Mouse (Mus musculus): ENCODE data around the gene Ccdc42. TPM values are rescaled to one million over a fixed set of nuclear protein-coding genes. Genes with fewer than 3 reads are reported as not detected.
A peak's percentile ranks its signal among the peaks of the same experiment; 100 is the strongest.

Gene Ccdc42
- polyA plus RNA-seq, 1 experiment = not detected

GRCm38 (mm10) chr11:68549597-68549996, 37.2 kb upstream of the Ccdc42 start:
- H3K4me3 ChIP-seq (ENCODE audit: low read depth, low read length) = no peak overlapping the region
- H3K4me1 ChIP-seq (ENCODE audit: control insufficient read depth, insufficient read depth, low read length) = no peaks in the 10 kb centered on the region
- no peak overlapping the region for H3K9ac ChIP-seq (ENCODE audit: low read depth, poor library complexity, severe bottlenecking)
- no peaks in the 10 kb centered on the region for H3K9me3 ChIP-seq (replicated peaks; ENCODE audit: control insufficient read depth, insufficient read depth, low read length, poor library complexity, severe bottlenecking)
- H3K27me3 ChIP-seq (ENCODE audit: control insufficient read depth, insufficient read depth, low read length, poor library complexity, severe bottlenecking) = no peaks in the 10 kb centered on the region
- no peak overlapping the region for H3K27ac ChIP-seq (ENCODE audit: insufficient read depth, low read length)
- no peaks in the 10 kb centered on the region for H3K36me3 ChIP-seq (ENCODE audit: control insufficient read depth, insufficient read depth, low read length, poor library complexity, severe bottlenecking)
- TF ChIP-seq CTCF (IDR thresholded peaks at IDR 0.05; ENCODE audit: low read depth, low read length) = peak; percentile 34
- no peak for TF ChIP-seq POLR2A (IDR thresholded peaks at IDR 0.05; ENCODE audit: insufficient read depth, low read length)
- no peak for TF ChIP-seq EP300 (IDR thresholded peaks at IDR 0.05; ENCODE audit: insufficient read depth, low read depth, low read length)

GRCm38 (mm10) chr11:68550358-68550757, 36.5 kb upstream of the Ccdc42 start:
- H3K4me3 ChIP-seq (ENCODE audit: low read depth, low read length) = no peak overlapping the region
- TF ChIP-seq CTCF (IDR thresholded peaks at IDR 0.05; ENCODE audit: low read depth, low read length) (no peak), POLR2A (IDR thresholded peaks at IDR 0.05; ENCODE audit: insufficient read depth, low read length) (no peak), EP300 (IDR thresholded peaks at IDR 0.05; ENCODE audit: insufficient read depth, low read depth, low read length) (no peak)
- no peaks in the 10 kb centered on the region for H3K27me3 ChIP-seq (ENCODE audit: control insufficient read depth, insufficient read depth, low read length, poor library complexity, severe bottlenecking)
- no peak overlapping the region for H3K9ac ChIP-seq (ENCODE audit: low read depth, poor library complexity, severe bottlenecking)
- H3K36me3 ChIP-seq (ENCODE audit: control insufficient read depth, insufficient read depth, low read length, poor library complexity, severe bottlenecking) = no peaks in the 10 kb centered on the region
- H3K9me3 ChIP-seq (replicated peaks; ENCODE audit: control insufficient read depth, insufficient read depth, low read length, poor library complexity, severe bottlenecking) = no peaks in the 10 kb centered on the region
- no peak overlapping the region for H3K27ac ChIP-seq (ENCODE audit: insufficient read depth, low read length)
- H3K4me1 ChIP-seq (ENCODE audit: control insufficient read depth, insufficient read depth, low read length) = no peaks in the 10 kb centered on the region

- Histone ChIP-seq H3K27me3 (ENCODE audit: control insufficient read depth, insufficient read depth, low read length, poor library complexity, severe bottlenecking) (no peaks in the 10 kb centered on the region), H3K4me3 (ENCODE audit: low read depth, low read length) (no peak overlapping the region), H3K4me1 (ENCODE audit: control insufficient read depth, insufficient read depth, low read length) (no peaks in the 10 kb centered on the region), H3K9me3 (replicated peaks; ENCODE audit: control insufficient read depth, insufficient read depth, low read length, poor library complexity, severe bottlenecking) (no peaks in the 10 kb centered on the region), H3K9ac (ENCODE audit: low read depth, poor library complexity, severe bottlenecking) (no peak overlapping the region), H3K27ac (ENCODE audit: insufficient read depth, low read length) (no peak overlapping the region), H3K36me3 (ENCODE audit: control insufficient read depth, insufficient read depth, low read length, poor library complexity, severe bottlenecking) (no peaks in the 10 kb centered on the region)
- TF ChIP-seq CTCF (IDR thresholded peaks at IDR 0.05; ENCODE audit: low read depth, low read length) (peak; percentile 54), POLR2A (IDR thresholded peaks at IDR 0.05; ENCODE audit: insufficient read depth, low read length) (no peak), EP300 (IDR thresholded peaks at IDR 0.05; ENCODE audit: insufficient read depth, low read depth, low read length) (no peak)
Observed at GRCm38 (mm10) chr11:68553981-68554471, 32.8 kb upstream of the Ccdc42 start.

- peak within 1 kb of the TSS; percentile 7; the same call in 1 of the 2 replicates for H3K9ac ChIP-seq (ENCODE audit: low read depth, poor library complexity, severe bottlenecking)
- H3K27me3 ChIP-seq (ENCODE audit: control insufficient read depth, insufficient read depth, low read length, poor library complexity, severe bottlenecking) = no peaks in the 10 kb centered on the region
- no peaks in the 10 kb centered on the region for H3K9me3 ChIP-seq (replicated peaks; ENCODE audit: control insufficient read depth, insufficient read depth, low read length, poor library complexity, severe bottlenecking)
- H3K4me3 ChIP-seq (ENCODE audit: low read depth, low read length) = peak within 1 kb of the TSS; percentile 70
- no peaks in the 10 kb centered on the region for H3K4me1 ChIP-seq (ENCODE audit: control insufficient read depth, insufficient read depth, low read length)
- TF ChIP-seq EP300 (IDR thresholded peaks at IDR 0.05; ENCODE audit: insufficient read depth, low read depth, low read length) (no peak), POLR2A (IDR thresholded peaks at IDR 0.05; ENCODE audit: insufficient read depth, low read length) (no peak), CTCF (IDR thresholded peaks at IDR 0.05; ENCODE audit: low read depth, low read length) (peak; percentile 95)
- H3K36me3 ChIP-seq (ENCODE audit: control insufficient read depth, insufficient read depth, low read length, poor library complexity, severe bottlenecking) = no peaks in the 10 kb centered on the region
- H3K27ac ChIP-seq (ENCODE audit: insufficient read depth, low read length) = no peak within 1 kb of the TSS
Observed at GRCm38 (mm10) chr11:68555918-68556584, 30.8 kb upstream of the Ccdc42 start, which contains the start of gene Mfsd6l. TSS of gene Mfsd6l (plus strand) at chr11:68556186.

DNA sequence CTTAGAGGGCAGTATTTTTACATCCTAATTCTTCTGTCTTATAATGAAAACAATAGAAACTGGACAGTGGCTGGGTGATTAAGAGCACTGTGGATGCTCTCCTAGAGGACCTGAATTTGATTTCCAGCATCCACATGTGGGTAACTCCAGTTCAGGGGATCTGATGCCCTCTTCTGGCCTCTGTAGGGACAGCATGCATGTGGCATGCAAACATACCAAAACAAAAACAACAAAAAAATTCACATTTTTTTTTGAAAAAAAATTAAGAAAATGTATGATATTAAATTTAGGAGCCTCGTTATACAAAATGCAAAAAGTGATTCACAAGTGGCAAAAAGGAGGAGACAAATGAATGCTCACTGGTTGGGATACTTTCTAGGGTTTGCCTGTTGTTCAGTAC, 27.3 kb upstream of the Ccdc42 start:
- Histone ChIP-seq H3K36me3 (ENCODE audit: control insufficient read depth, insufficient read depth, low read length, poor library complexity, severe bottlenecking) (no peaks in the 10 kb centered on the region), H3K27ac (ENCODE audit: insufficient read depth, low read length) (no peak overlapping the region), H3K27me3 (ENCODE audit: control insufficient read depth, insufficient read depth, low read length, poor library complexity, severe bottlenecking) (no peaks in the 10 kb centered on the region), H3K9ac (ENCODE audit: low read depth, poor library complexity, severe bottlenecking) (no peak overlapping the region), H3K4me1 (ENCODE audit: control insufficient read depth, insufficient read depth, low read length) (no peaks in the 10 kb centered on the region), H3K9me3 (replicated peaks; ENCODE audit: control insufficient read depth, insufficient read depth, low read length, poor library complexity, severe bottlenecking) (no peaks in the 10 kb centered on the region), H3K4me3 (ENCODE audit: low read depth, low read length) (no peak overlapping the region)
- peak; percentile 27 for TF ChIP-seq CTCF (IDR thresholded peaks at IDR 0.05; ENCODE audit: low read depth, low read length)
- TF ChIP-seq POLR2A (IDR thresholded peaks at IDR 0.05; ENCODE audit: insufficient read depth, low read length) = no peak
- no peak for TF ChIP-seq EP300 (IDR thresholded peaks at IDR 0.05; ENCODE audit: insufficient read depth, low read depth, low read length)

Measured in ES-Bruce4 (cell line).